Mouse (Mus musculus) lung, adult 2 months (tissue): ENCODE results near the gene Adnp.

Experiments used
- CTCF ChIP-seq: fragments of 200-500 bp; IDR thresholded peaks from 2 replicates; pipeline ENCODE4 v1.5.1; 2011; ENCODE audit warnings: mild to moderate bottlenecking, low read length, control low read depth; ENCODE audit not compliant: insufficient read depth
- POLR2A ChIP-seq: fragments of 200-500 bp; IDR thresholded peaks from 2 replicates; pipeline ENCODE4 v1.6.1; 2011; ENCODE audit warnings: low read depth, mild to moderate bottlenecking, control low read depth, low read length, borderline replicate concordance; ENCODE audit errors: extremely low read depth

DNA sequence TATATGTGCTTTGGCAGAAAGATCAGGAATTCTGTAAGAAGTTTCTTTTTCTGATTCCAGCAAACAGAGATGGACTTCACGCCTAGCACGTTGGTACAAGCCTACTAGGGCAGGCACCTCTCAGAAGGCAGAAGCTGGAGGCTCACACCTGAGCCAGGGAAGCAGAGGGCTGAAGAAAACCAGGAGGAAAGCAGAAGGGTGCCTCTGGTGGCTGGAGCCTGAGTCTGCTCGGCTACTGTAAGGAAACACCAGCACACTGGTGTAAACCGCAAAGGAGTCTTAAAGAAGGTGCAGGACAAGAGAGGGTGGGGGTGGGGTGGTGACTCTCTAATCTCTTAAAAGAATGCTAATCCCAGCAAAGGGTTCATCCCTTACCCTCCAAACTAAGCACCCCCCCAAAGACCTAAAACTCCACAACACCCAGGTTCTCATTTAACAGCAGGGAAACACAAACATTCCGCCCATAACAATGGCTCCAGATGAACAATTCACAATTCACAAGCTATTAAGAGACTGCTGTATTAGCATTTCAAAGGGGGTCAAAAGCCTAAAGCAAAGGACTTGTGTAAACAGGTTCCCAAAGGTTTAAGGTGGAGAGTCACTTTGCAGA is 7.0 kb upstream of the Adnp start:
- no peak for TF ChIP-seq POLR2A
- 0 out of 2 replicates have a peak, but pooled peaks have one; percentile 21 for TF ChIP-seq CTCF
